Mouse (Mus musculus) urinary bladder, postnatal 36 days (tissue): ENCODE results near the gene Hivep3.

ENCODE experiments used
- DNase-seq, 2 experiments: peaks; one replicate each; pipeline ENCODE4 v3.0.0; 2022; ENCODE audit warnings: low spot score in 2 of 2, mixed read lengths in 1 of 2

Gene Hivep3

GRCm38 (mm10) chr4:119903806-119904205 lies 170.2 kb downstream of the Hivep3 start:
- DNase-seq, result no peak

GRCm38 (mm10) chr4:119904296-119904695 lies 170.7 kb downstream of the Hivep3 start:
- DNase-seq, result no peak

GRCm38 (mm10) chr4:119907106-119907505 lies 173.5 kb downstream of the Hivep3 start:
- no peak for DNase-seq

GRCm38 (mm10) chr4:119911071-119911904 lies 177.7 kb downstream of the Hivep3 start:
- DNase-seq, result no peak

GRCm38 (mm10) chr4:119912216-119912615 lies 178.6 kb downstream of the Hivep3 start:
- DNase-seq, result no peak

- DNase-seq, result peak in 1 of 2 experiments; percentile 25
Observed at GRCm38 (mm10) chr4:119914194-119914593, 180.6 kb downstream of the Hivep3 start.

- no peak for DNase-seq
Observed at GRCm38 (mm10) chr4:119915069-119915468, 181.5 kb downstream of the Hivep3 start.

- DNase-seq, result no peak
Observed at GRCm38 (mm10) chr4:119917502-119917901, 183.9 kb downstream of the Hivep3 start.

- DNase-seq, result no peak
Observed at GRCm38 (mm10) chr4:119919349-119919748, 185.8 kb downstream of the Hivep3 start.

- no peak for DNase-seq
Observed at GRCm38 (mm10) chr4:119921022-119921717, 187.6 kb downstream of the Hivep3 start.

GRCm38 (mm10) chr4:119921723-119922266 lies 188.2 kb downstream of the Hivep3 start:
- DNase-seq, result no peak

GRCm38 (mm10) chr4:119922945-119923344 lies 189.4 kb downstream of the Hivep3 start:
- no peak for DNase-seq

- no peak for DNase-seq
Observed at GRCm38 (mm10) chr4:119923410-119923809, 189.8 kb downstream of the Hivep3 start.

GRCm38 (mm10) chr4:119925052-119925451 lies 191.5 kb downstream of the Hivep3 start:
- no peak for DNase-seq

GRCm38 (mm10) chr4:119931923-119932322 lies 198.3 kb downstream of the Hivep3 start:
- DNase-seq, result no peak

GRCm38 (mm10) chr4:119932549-119933257 lies 199.1 kb downstream of the Hivep3 start:
- DNase-seq, result peak; percentile 42 to 44

- DNase-seq, result no peak
Observed at GRCm38 (mm10) chr4:119934901-119935300, 201.3 kb downstream of the Hivep3 start.

- peak in 1 of 2 experiments; percentile 17 for DNase-seq
Observed at GRCm38 (mm10) chr4:119937876-119938275, 204.3 kb downstream of the Hivep3 start.

- DNase-seq, result no peak
Observed at GRCm38 (mm10) chr4:119938518-119938917, 204.9 kb downstream of the Hivep3 start.

GRCm38 (mm10) chr4:119939786-119940185 lies 206.2 kb downstream of the Hivep3 start:
- no peak for DNase-seq

GRCm38 (mm10) chr4:119946224-119946887 lies 212.8 kb downstream of the Hivep3 start:
- DNase-seq, result no peak
